In genomic region chr5:151149509-151149908, GRCm38 (mm10) we compare ENCODE assay signal across 23 mouse cellular contexts.
DNase-seq lines count a peak whose midpoint lies in the region; ATAC-seq lines count a peak whose summit lies in the region.
"Had no signal": no experiment of that assay in that cellular context is flagged by ENCODE, and none has a peak within 500 bp of the region (broad histone marks: within the 10 kb centered on the region; RNA-seq: fewer than 3 reads in every experiment).

No protein-coding gene starts in this region.

- peaks cover 2% of the 10 kb centered on the region; the same call in 1 of the 2 replicates for H3K4me1 ChIP-seq in neural tube, embryonic 11.5 days (ENCODE audit: control insufficient read depth, insufficient read depth, low read length)
- H3K4me1 ChIP-seq in hindbrain, embryonic 14.5 days (replicated peaks; ENCODE audit: control insufficient read depth, insufficient read depth, low read length): peaks cover 8% of the 10 kb centered on the region; the same call in 1 of the 2 replicates
- H3K4me1 ChIP-seq in neural tube, embryonic 14.5 days (ENCODE audit: control insufficient read depth, insufficient read depth, low read length): no peaks in the 10 kb centered on the region
- H3K4me1 ChIP-seq: forebrain, embryonic 15.5 days; megakaryocyte, embryonic 14.5 days had no signal

- WGBS in neural tube, embryonic 11.5 days: 53% methylated on average over 8 of the region's 8 CpGs
- WGBS in hindbrain, embryonic 14.5 days: 50% methylated on average over 8 of the region's 8 CpGs
- 35% methylated on average over 8 of the region's 8 CpGs for WGBS in neural tube, embryonic 14.5 days

- H3K36me3 ChIP-seq in neural tube, embryonic 11.5 days (ENCODE audit: control insufficient read depth, insufficient read depth, low read length): no peaks in the 10 kb centered on the region
- no peaks in the 10 kb centered on the region for H3K36me3 ChIP-seq in hindbrain, embryonic 14.5 days (replicated peaks; ENCODE audit: control insufficient read depth, insufficient read depth)
- no peaks in the 10 kb centered on the region for H3K36me3 ChIP-seq in neural tube, embryonic 14.5 days (ENCODE audit: control insufficient read depth, insufficient read depth, low read length)
- H3K36me3 ChIP-seq: forebrain, embryonic 15.5 days; heart, embryonic 10.5 days had no signal

- H3K9me3 ChIP-seq in neural tube, embryonic 11.5 days (ENCODE audit: control insufficient read depth, low read length): no peaks in the 10 kb centered on the region
- H3K9me3 ChIP-seq in hindbrain, embryonic 14.5 days (ENCODE audit: control insufficient read depth, low read length): no peaks in the 10 kb centered on the region
- no peaks in the 10 kb centered on the region for H3K9me3 ChIP-seq in neural tube, embryonic 14.5 days (ENCODE audit: control insufficient read depth, low read length)
- H3K9me3 ChIP-seq: forebrain, embryonic 15.5 days; heart, embryonic 10.5 days had no signal

- ATAC-seq in neural tube, embryonic 11.5 days (ENCODE audit: insufficient read depth, low FRiP score, low TSS enrichment): no peak
- ATAC-seq in hindbrain, embryonic 14.5 days (ENCODE audit: low FRiP score): peak; percentile 53
- peak; percentile 54; the same call in 1 of the 2 replicates for ATAC-seq in neural tube, embryonic 14.5 days (ENCODE audit: low read depth)
- ATAC-seq in megakaryocyte progenitor cell, adult 5-6 weeks (replicated peaks; ENCODE audit: poor library complexity): no peak
- ATAC-seq: CD4-positive, CD25-positive, alpha-beta regulatory T cell, adult 4 months; forebrain, embryonic 15.5 days had no signal

- no peak overlapping the region for H3K9ac ChIP-seq in neural tube, embryonic 11.5 days (ENCODE audit: low read length)
- H3K9ac ChIP-seq in hindbrain, embryonic 14.5 days: no peak overlapping the region
- H3K9ac ChIP-seq in neural tube, embryonic 14.5 days (replicated peaks; ENCODE audit: low read depth, low read length): no peak overlapping the region
- H3K9ac ChIP-seq: forebrain, embryonic 15.5 days had no signal

- H3K27ac ChIP-seq in neural tube, embryonic 11.5 days (ENCODE audit: low read depth, low read length): no peak overlapping the region
- peak overlapping the region; percentile 11; the same call in 1 of the 2 replicates for H3K27ac ChIP-seq in hindbrain, embryonic 14.5 days
- H3K27ac ChIP-seq in neural tube, embryonic 14.5 days (ENCODE audit: low read depth, low read length): no peak overlapping the region
- H3K27ac ChIP-seq: forebrain, embryonic 15.5 days; heart, embryonic 10.5 days had no signal

- peak; percentile 47 for DNase-seq in embryo, embryonic 10 days (ENCODE audit: low spot score)
- no peak for DNase-seq in embryo, embryonic 9.5 days (ENCODE audit: extremely low spot score)
- DNase-seq in neural tube, embryonic 11.5 days (ENCODE audit: low spot score): peak; percentile 38
- no peak for DNase-seq in neural tube, embryonic 10.5 days (ENCODE audit: extremely low spot score, low spot score)
- DNase-seq in hindbrain, embryonic 14.5 days (ENCODE audit: low spot score): no peak
- DNase-seq in kidney, postnatal 14 days: no peak
- DNase-seq: adrenal gland, postnatal 36 days; cerebellum, adult 18-20 months; cerebellum, postnatal 36 days; gastrocnemius, postnatal 36 days; heart, postnatal 14 days; kidney, adult 8-10 months; kidney, postnatal 25 days; lung, adult 18-20 months; lung, postnatal 14 days; right cerebral cortex, adult 18-20 months; thymus, postnatal 36 days had no signal

- H3K4me2 ChIP-seq in neural tube, embryonic 11.5 days (ENCODE audit: low read depth): no peak overlapping the region
- H3K4me2 ChIP-seq in hindbrain, embryonic 14.5 days (replicated peaks): no peak overlapping the region
- H3K4me2 ChIP-seq in neural tube, embryonic 14.5 days (ENCODE audit: low read depth, low read length): no peak overlapping the region
- H3K4me2 ChIP-seq: forebrain, embryonic 15.5 days had no signal

- H3K27me3 ChIP-seq in neural tube, embryonic 11.5 days (ENCODE audit: control insufficient read depth, insufficient read depth, low read length): no peaks in the 10 kb centered on the region
- H3K27me3 ChIP-seq in hindbrain, embryonic 14.5 days (ENCODE audit: control insufficient read depth, insufficient read depth, low read length): no peaks in the 10 kb centered on the region
- H3K27me3 ChIP-seq in neural tube, embryonic 14.5 days (ENCODE audit: control insufficient read depth, insufficient read depth, low read length): no peaks in the 10 kb centered on the region
- H3K27me3 ChIP-seq: forebrain, embryonic 15.5 days; megakaryocyte, embryonic 14.5 days had no signal

- H3K4me3 ChIP-seq in neural tube, embryonic 11.5 days (ENCODE audit: low read depth, low read length): no peak overlapping the region
- no peak overlapping the region for H3K4me3 ChIP-seq in hindbrain, embryonic 14.5 days (replicated peaks; ENCODE audit: low read length)
- H3K4me3 ChIP-seq in neural tube, embryonic 14.5 days (ENCODE audit: low read depth, low read length): no peak overlapping the region
- H3K4me3 ChIP-seq: forebrain, embryonic 15.5 days; heart, embryonic 10.5 days; megakaryocyte, embryonic 14.5 days had no signal

Comparison
In these comparisons a context has a peak if more than half of its experiments do, and no peak if none do; other contexts are left out.
1. DNase-seq: peak in embryo, embryonic 10 days (single experiment) and neural tube, embryonic 11.5 days (single experiment); none in embryo, embryonic 9.5 days (single experiment), neural tube, embryonic 10.5 days (single experiment), hindbrain, embryonic 14.5 days (single experiment) and kidney, postnatal 14 days (single experiment).
2. ATAC-seq: peak in hindbrain, embryonic 14.5 days (single experiment) and neural tube, embryonic 14.5 days (single experiment); none in neural tube, embryonic 11.5 days (single experiment) and megakaryocyte progenitor cell, adult 5-6 weeks (single experiment).